Mouse (Mus musculus): Measurements from ENCODE around the gene Bicc1. TPM values are rescaled to one million over a fixed set of nuclear protein-coding genes. Genes with fewer than 3 reads are reported as not detected.

The Bicc1 gene
- total and polyA plus RNA-seq, 2 experiments, result 0.75 to 1.7 TPM

- no peak for TF ChIP-seq CTCF (IDR thresholded peaks at IDR 0.05; ENCODE audit: low read depth, low read length)
- TF ChIP-seq POLR2A (IDR thresholded peaks at IDR 0.05; ENCODE audit: extremely low read depth, insufficient read depth, low read length), result no peak
- no peak overlapping the region for H3K9ac ChIP-seq (ENCODE audit: low read depth, low read length)
- H3K4me1 ChIP-seq (ENCODE audit: control insufficient read depth, insufficient read depth, low read length), result no peaks in the 10 kb centered on the region
- DNase-seq (ENCODE audit: extremely low read depth, low read depth, low spot score), result no peak
- no peaks in the 10 kb centered on the region for H3K27me3 ChIP-seq (ENCODE audit: control insufficient read depth, insufficient read depth, low read length)
- H3K36me3 ChIP-seq (ENCODE audit: control insufficient read depth, insufficient read depth, low read length), result no peaks in the 10 kb centered on the region
- WGBS, result 95% methylated on average over 2 of the region's 2 CpGs
- no peak overlapping the region for H3K27ac ChIP-seq (replicated peaks; ENCODE audit: insufficient read depth, low read depth, low read length)
- no peaks in the 10 kb centered on the region for H3K79me2 ChIP-seq (ENCODE audit: control insufficient read depth, insufficient read depth, low read length)
- H3K4me3 ChIP-seq (ENCODE audit: insufficient read depth, low read depth, low read length), result no peak overlapping the region
Measured at GRCm38 (mm10) chr10:70994135-70994497, 165.4 kb downstream of the Bicc1 start.

GRCm38 (mm10) chr10:70993497-70994134, 165.9 kb downstream of the Bicc1 start:
- Histone ChIP-seq H3K9ac (ENCODE audit: low read depth, low read length) (no peak overlapping the region), H3K36me3 (ENCODE audit: control insufficient read depth, insufficient read depth, low read length) (no peaks in the 10 kb centered on the region), H3K79me2 (ENCODE audit: control insufficient read depth, insufficient read depth, low read length) (no peaks in the 10 kb centered on the region), H3K27ac (replicated peaks; ENCODE audit: insufficient read depth, low read depth, low read length) (no peak overlapping the region), H3K4me1 (ENCODE audit: control insufficient read depth, insufficient read depth, low read length) (no peaks in the 10 kb centered on the region), H3K4me3 (ENCODE audit: insufficient read depth, low read depth, low read length) (no peak overlapping the region), H3K27me3 (ENCODE audit: control insufficient read depth, insufficient read depth, low read length) (no peaks in the 10 kb centered on the region)
- 89% methylated on average over 6 of the region's 6 CpGs for WGBS
- no peak for TF ChIP-seq CTCF (IDR thresholded peaks at IDR 0.05; ENCODE audit: low read depth, low read length)
- no peak for TF ChIP-seq POLR2A (IDR thresholded peaks at IDR 0.05; ENCODE audit: extremely low read depth, insufficient read depth, low read length)
- DNase-seq (ENCODE audit: extremely low read depth, low read depth, low spot score), result no peak

GRCm38 (mm10) chr10:70987396-70987795, 172.1 kb downstream of the Bicc1 start:
- DNase-seq (ENCODE audit: extremely low read depth, low read depth, low spot score), result no peak
- TF ChIP-seq POLR2A (IDR thresholded peaks at IDR 0.05; ENCODE audit: extremely low read depth, insufficient read depth, low read length) (no peak), CTCF (IDR thresholded peaks at IDR 0.05; ENCODE audit: low read depth, low read length) (no peak)
- Histone ChIP-seq H3K79me2 (ENCODE audit: control insufficient read depth, insufficient read depth, low read length) (no peaks in the 10 kb centered on the region), H3K36me3 (ENCODE audit: control insufficient read depth, insufficient read depth, low read length) (no peaks in the 10 kb centered on the region), H3K9ac (ENCODE audit: low read depth, low read length) (no peak overlapping the region), H3K27me3 (ENCODE audit: control insufficient read depth, insufficient read depth, low read length) (no peaks in the 10 kb centered on the region), H3K4me3 (ENCODE audit: insufficient read depth, low read depth, low read length) (no peak overlapping the region), H3K27ac (replicated peaks; ENCODE audit: insufficient read depth, low read depth, low read length) (no peak overlapping the region), H3K4me1 (ENCODE audit: control insufficient read depth, insufficient read depth, low read length) (no peaks in the 10 kb centered on the region)
- 74% methylated on average over 5 of the region's 5 CpGs for WGBS

DNA sequence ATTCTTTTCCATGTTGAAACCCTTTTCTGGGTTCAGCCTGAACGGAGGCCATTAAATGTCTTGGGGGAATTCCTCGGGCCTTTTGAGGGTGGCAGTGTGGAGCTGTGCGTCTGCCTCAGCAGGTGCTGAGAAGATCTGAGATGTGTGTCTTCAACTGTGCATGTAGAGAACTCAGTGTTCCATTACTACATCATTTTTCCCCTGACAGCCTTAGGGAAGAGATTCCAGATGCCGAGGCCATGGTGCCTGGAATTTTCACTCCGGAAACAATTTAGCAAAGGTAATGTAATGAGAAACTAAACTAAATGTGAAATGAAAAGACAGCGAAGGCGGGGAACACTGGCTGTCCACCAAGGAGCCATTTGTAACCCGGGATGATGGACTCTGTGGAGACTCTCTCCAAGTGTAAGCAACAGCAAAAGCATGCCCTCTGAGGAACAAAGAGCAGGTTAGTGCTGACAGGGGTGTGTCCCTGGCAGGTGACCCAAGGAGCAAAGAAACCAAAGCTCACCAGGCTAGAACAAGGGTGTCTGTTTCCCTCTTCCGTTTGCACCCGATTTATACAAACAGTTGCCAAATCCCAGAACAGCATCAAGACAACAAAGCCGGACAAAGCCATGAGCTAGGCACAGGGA, 176.3 kb downstream of the Bicc1 start:
- no peak for TF ChIP-seq POLR2A (IDR thresholded peaks at IDR 0.05; ENCODE audit: extremely low read depth, insufficient read depth, low read length)
- no peak for TF ChIP-seq CTCF (IDR thresholded peaks at IDR 0.05; ENCODE audit: low read depth, low read length)
- Histone ChIP-seq H3K79me2 (ENCODE audit: control insufficient read depth, insufficient read depth, low read length) (no peaks in the 10 kb centered on the region), H3K4me3 (ENCODE audit: insufficient read depth, low read depth, low read length) (no peak overlapping the region), H3K9ac (ENCODE audit: low read depth, low read length) (no peak overlapping the region), H3K27me3 (ENCODE audit: control insufficient read depth, insufficient read depth, low read length) (no peaks in the 10 kb centered on the region), H3K4me1 (ENCODE audit: control insufficient read depth, insufficient read depth, low read length) (no peaks in the 10 kb centered on the region), H3K36me3 (ENCODE audit: control insufficient read depth, insufficient read depth, low read length) (no peaks in the 10 kb centered on the region), H3K27ac (replicated peaks; ENCODE audit: insufficient read depth, low read depth, low read length) (no peak overlapping the region)
- no peak for DNase-seq (ENCODE audit: extremely low read depth, low read depth, low spot score)
- WGBS, result 83% methylated on average over 11 of the region's 11 CpGs

DNA sequence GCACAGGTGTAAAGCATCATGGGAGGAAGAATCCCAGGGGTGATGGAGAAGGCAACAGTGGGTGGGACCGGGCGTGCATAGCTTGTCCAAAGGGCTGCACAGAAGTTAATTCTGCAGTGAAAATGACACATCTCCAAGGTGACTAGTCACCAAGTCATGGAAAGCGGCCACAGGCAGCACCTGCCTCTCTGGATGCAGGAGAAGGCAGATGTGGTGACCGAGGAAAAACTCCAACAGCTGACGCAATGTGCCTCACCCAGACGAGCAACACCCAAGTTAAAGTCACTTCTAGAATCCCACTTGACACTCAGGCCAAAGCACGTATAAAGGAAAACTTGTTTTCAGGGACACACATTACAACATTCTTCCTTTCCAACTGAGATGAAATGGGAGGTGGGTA, 177.3 kb downstream of the Bicc1 start:
- Histone ChIP-seq H3K27ac (replicated peaks; ENCODE audit: insufficient read depth, low read depth, low read length) (no peak overlapping the region), H3K4me1 (ENCODE audit: control insufficient read depth, insufficient read depth, low read length) (no peaks in the 10 kb centered on the region), H3K9ac (ENCODE audit: low read depth, low read length) (no peak overlapping the region), H3K79me2 (ENCODE audit: control insufficient read depth, insufficient read depth, low read length) (no peaks in the 10 kb centered on the region), H3K4me3 (ENCODE audit: insufficient read depth, low read depth, low read length) (no peak overlapping the region), H3K36me3 (ENCODE audit: control insufficient read depth, insufficient read depth, low read length) (no peaks in the 10 kb centered on the region), H3K27me3 (ENCODE audit: control insufficient read depth, insufficient read depth, low read length) (no peaks in the 10 kb centered on the region)
- TF ChIP-seq POLR2A (IDR thresholded peaks at IDR 0.05; ENCODE audit: extremely low read depth, insufficient read depth, low read length), result no peak
- TF ChIP-seq CTCF (IDR thresholded peaks at IDR 0.05; ENCODE audit: low read depth, low read length), result no peak
- WGBS, result 93% methylated on average over 7 of the region's 7 CpGs
- DNase-seq (ENCODE audit: extremely low read depth, low read depth, low spot score), result no peak

DNA sequence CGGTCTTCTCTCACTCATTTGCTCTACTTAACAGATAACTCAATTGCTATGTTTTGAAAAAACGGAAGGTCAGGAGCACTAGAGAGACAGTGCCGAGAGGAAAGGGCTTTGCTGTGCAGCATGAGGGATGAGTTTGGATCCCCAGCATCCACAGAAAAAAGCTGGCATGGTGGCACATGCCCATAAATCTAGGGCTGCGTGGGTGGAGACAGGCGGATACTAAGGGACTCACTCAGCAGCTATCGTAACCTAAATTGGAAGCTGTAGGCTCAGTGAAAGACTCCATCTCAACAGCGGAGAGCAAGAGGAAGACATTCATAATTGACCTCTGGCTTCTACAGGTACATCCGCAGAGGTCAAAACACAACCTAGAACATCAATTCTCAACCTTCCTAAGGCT, 179.8 kb downstream of the Bicc1 start:
- H3K4me3 ChIP-seq (ENCODE audit: insufficient read depth, low read depth, low read length), result no peak overlapping the region
- H3K27me3 ChIP-seq (ENCODE audit: control insufficient read depth, insufficient read depth, low read length), result no peaks in the 10 kb centered on the region
- H3K36me3 ChIP-seq (ENCODE audit: control insufficient read depth, insufficient read depth, low read length), result no peaks in the 10 kb centered on the region
- no peak for DNase-seq (ENCODE audit: extremely low read depth, low read depth, low spot score)
- WGBS, result 94% methylated on average over 8 of the region's 8 CpGs
- H3K9ac ChIP-seq (ENCODE audit: low read depth, low read length), result no peak overlapping the region
- H3K27ac ChIP-seq (replicated peaks; ENCODE audit: insufficient read depth, low read depth, low read length), result no peak overlapping the region
- no peak for TF ChIP-seq POLR2A (IDR thresholded peaks at IDR 0.05; ENCODE audit: extremely low read depth, insufficient read depth, low read length)
- TF ChIP-seq CTCF (IDR thresholded peaks at IDR 0.05; ENCODE audit: low read depth, low read length), result no peak
- no peaks in the 10 kb centered on the region for H3K79me2 ChIP-seq (ENCODE audit: control insufficient read depth, insufficient read depth, low read length)
- H3K4me1 ChIP-seq (ENCODE audit: control insufficient read depth, insufficient read depth, low read length), result no peaks in the 10 kb centered on the region
